Mouse (Mus musculus): ENCODE data around the gene Ly6g6c.

The Ly6g6c gene

DNA sequence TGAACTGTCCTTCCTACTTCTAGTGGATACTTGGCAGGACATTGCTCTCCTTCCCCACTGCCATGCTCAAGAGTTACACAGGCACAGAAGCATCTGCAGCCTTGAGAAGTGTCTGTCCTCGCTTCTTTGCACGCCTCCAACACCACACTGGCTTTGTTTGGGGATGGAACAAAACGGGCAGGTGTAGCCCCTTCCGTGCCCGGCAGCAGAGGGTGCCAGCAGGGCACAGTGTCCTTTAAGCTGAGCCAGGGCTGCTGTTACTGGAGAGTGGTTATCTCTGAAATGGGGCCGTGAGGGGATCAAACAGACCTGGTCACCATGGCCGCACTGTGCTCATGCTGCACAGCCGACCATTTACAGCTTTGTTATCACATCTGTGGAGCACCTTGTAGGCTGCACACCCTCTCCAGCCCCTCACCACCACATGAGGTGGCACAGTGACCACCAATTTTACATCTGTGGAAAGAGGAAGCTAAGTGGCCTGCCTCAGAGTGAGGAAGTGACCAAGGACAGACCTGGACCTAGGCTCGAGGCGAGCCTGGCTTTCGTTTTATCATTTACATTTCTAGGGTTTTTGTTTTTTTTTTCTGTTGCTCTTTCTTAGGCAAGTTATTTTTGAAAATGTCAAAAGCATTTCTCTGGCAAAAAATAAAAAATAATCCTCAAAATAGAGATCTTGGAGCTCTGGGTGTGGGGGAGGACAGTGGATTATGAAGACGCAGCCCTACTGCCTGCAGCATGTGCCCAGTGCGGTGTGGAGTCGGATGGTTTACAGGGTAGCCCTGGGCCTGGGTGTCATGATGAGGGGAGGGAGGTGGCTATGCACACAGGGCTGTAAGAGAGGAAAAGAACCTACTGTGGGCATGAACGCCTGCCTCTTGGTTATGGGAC is 29.5 kb downstream of the Ly6g6c start:
- in situ Hi-C loops (cut with MboI; ENCODE audit: low pct_unique_long_range_greater_than_20kb in 1 of 2, low sequenced_read_pairs in 2 of 2, unreplicated experiment in 1 of 2): no loop called here

DNA sequence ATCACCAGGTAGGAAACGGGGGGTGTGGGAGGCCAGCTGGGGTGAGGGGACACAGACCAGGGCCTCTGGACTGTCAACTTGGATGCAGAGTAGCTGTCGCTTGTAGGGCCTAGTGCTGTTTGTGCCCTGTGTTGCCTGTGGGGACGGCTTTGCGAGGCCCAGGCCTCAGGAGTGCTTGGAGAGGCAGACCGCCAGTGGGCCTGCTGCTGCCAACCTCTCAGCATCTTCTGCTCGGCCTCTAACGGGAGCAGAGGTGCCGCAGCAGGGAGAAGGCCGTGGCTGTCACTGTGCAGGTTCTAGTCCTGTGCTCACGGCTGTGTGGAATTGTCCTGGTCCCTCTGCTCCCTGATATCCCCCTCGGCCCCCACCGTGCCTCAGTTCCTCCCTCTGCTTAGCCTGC is 31.4 kb downstream of the Ly6g6c start:
- in situ Hi-C loops (cut with MboI; ENCODE audit: low pct_unique_long_range_greater_than_20kb in 1 of 2, low sequenced_read_pairs in 2 of 2, unreplicated experiment in 1 of 2): no loop called here

DNA sequence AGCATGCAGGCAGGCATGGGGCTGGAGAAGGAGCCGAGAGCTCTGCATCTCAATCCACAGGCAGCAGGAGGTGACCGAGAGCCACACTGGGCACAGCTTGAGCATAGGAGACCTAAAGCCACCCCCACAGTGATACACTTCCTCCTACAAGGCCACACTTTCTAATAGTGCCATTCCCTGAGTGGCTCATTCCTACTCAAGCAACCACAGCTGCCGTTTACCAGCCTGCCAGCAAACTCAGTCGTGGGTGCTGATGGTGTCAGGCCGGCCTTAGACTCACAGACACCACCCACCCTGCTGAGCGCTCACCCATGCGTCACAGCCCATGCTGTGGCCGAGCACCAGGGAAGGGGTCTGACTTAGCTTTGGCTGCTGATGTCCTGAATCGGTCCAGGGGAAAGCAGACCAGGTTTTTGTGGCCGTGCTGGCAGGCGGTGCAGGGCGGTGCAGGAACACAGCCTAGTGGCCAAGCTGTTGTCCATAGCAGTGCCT is 32.0 kb downstream of the Ly6g6c start:
- in situ Hi-C loops (cut with MboI; ENCODE audit: low pct_unique_long_range_greater_than_20kb in 1 of 2, low sequenced_read_pairs in 2 of 2, unreplicated experiment in 1 of 2): no loop called here

DNA sequence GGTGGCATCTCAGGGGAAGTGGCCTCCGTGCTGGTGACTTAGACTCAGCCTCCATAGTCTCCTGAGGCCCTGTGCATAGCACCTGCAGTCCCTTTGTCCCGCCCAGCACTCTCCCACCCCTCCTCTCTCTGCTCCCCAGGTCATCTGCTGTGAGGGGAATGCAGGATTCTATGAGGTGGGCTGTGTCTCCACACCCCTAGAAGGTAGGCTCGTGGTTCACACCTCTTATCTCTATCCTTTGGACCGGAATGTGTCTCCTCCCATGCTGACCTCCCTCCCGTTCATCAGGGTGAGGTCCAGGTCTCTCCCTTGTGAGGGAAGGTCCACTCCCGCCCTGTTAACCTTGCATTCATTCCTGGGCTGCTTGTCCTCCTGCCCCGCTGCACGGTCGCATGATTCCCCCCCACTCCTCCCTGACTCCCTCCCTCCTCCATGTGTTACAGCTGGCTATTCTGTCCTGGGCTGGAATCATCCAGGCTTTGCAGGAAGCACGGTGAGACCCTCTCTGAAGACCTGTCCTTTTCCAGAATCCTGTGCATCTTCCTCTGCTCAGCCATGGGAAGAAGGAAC is 35.1 kb downstream of the Ly6g6c start:
- in situ Hi-C loops (cut with MboI; ENCODE audit: low pct_unique_long_range_greater_than_20kb in 1 of 2, low sequenced_read_pairs in 2 of 2, unreplicated experiment in 1 of 2): no loop called here

DNA sequence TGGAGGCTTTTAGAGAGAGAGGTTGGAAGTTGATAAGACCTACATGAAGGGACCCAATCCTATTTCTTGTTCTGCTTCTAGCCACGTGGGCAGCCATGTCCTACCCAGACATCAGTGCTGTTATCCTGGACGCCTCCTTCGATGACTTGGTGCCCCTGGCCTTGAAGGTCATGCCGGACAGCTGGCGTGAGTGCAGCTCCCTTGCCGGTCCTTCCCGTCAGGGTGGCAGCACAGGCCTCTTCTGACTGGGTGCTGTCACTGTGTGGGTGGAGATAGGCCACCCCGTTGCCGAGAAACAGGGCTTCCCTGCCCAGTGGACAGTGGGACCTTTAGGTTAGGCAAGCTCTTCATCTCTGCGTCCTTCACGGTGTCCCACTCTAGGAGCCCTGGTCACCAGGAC is 36.0 kb downstream of the Ly6g6c start:
- in situ Hi-C loops (cut with MboI; ENCODE audit: low pct_unique_long_range_greater_than_20kb in 1 of 2, low sequenced_read_pairs in 2 of 2, unreplicated experiment in 1 of 2): no loop called here

DNA sequence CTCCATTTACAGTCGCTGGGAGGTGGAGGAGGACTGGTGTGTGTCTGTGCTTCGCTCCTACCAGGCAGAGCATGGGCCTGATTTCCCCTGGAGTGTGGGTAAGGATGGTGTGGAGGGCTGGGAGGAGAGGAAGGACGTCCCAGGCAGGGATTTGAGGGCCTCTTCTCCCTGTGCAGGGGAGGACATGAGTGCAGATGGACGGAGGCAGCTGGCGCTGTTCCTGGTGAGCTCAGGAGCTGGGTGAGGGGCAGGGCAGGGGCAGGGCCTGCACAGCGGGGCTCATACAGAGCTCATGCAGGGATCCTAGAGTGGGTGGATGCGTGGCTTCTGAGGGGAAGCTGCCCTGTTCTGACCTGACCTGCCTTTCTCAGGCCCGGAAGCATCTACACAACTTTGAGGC is 37.1 kb downstream of the Ly6g6c start:
- in situ Hi-C loops (cut with MboI; ENCODE audit: low pct_unique_long_range_greater_than_20kb in 1 of 2, low sequenced_read_pairs in 2 of 2, unreplicated experiment in 1 of 2): no loop called here

DNA sequence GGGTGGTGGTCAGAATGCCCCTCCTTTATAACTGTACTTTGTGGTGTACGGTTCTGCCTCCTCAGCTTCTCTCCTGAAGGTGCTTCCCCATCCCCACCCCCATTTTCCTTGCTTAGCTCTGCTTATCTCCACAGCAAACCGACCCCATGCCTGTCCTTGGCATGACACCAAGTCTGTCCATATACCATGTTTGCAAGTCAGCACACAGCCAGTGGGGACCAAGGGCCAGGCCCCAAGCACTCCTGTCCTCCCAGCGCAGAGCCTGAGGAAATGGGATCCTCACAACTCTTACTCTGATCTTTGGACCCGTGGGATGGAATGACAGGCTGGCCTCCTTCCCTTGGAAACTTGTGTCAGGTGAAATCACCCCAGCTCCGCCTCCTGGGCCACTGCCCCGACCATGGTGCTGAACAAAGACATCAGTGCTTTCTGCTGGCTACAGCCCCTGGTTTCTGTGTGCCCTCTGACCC is 38.1 kb downstream of the Ly6g6c start:
- in situ Hi-C loops (cut with MboI; ENCODE audit: low pct_unique_long_range_greater_than_20kb in 1 of 2, low sequenced_read_pairs in 2 of 2, unreplicated experiment in 1 of 2): no loop called here

DNA sequence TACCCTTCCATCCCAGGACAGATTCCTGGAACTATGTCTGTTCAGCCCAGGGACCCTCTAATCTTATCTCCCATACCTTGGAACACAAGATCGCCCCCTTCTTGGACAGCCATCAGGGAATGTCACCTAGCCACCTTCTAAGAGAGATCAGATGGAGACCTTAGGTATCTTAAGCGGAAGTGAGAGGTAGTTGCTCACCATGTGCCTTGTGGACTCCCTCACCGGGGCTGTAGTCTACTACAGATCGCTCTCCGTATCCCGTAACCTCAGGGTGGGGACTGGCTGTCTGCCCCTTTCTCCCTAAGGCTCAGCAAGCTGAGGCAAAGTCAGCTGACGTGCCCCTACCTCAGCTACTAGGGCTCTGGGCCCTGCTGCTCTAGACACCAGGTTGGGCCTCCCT is 38.9 kb downstream of the Ly6g6c start:
- in situ Hi-C loops (cut with MboI; ENCODE audit: low pct_unique_long_range_greater_than_20kb in 1 of 2, low sequenced_read_pairs in 2 of 2, unreplicated experiment in 1 of 2): no loop called here

DNA sequence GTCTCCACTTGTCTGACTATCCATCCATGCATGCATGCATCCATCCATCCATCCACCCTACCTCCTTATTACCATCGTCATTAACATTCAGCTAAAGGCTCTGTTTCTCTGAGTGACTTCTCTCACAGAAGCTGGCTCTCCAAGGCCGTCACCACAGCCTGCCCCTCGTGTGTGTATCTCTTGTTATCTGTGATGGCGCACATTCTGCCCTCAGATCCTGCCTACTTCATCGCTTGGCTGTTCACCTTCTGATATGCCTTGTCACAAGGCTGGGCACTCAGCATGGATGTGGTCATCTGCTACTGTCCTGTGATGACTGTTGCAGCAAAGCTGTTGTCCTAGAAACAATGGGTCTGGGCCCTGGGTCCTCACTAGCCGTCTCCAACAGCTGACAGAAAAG is 39.6 kb downstream of the Ly6g6c start:
- in situ Hi-C loops (cut with MboI; ENCODE audit: low pct_unique_long_range_greater_than_20kb in 1 of 2, low sequenced_read_pairs in 2 of 2, unreplicated experiment in 1 of 2): no loop called here

DNA sequence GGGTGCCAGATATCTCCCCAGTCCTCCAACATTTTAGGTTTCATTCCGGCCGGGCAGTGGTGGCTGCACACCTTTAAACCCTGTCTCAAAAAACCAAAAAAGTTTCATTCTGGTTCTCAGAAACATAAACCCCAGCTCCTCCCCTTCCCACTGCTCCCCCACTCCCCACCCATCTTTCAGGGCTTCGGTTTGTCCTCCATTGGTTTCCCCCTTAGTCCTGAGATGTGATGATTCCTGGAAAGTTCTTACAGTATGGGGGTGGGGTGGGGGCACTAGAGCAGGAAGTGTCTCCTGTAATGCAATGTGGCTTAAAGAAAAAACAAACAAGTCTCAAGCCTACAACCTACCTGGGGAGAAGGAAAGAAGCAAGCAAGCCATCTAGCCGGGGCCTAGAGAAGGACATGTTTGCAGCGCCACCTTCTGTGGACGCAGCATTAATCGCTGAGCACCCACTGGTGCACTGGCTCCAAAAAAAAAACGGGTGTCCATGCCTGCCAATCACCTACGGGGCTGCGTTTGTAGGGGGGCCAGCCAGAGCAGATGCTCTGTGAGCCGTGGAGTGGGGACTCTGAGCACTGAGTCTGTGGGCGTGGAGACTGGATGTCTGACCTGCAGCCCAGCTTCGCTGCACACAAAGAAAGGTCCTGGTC is 40.7 kb downstream of the Ly6g6c start:
- in situ Hi-C loops (cut with MboI; ENCODE audit: low pct_unique_long_range_greater_than_20kb in 1 of 2, low sequenced_read_pairs in 2 of 2, unreplicated experiment in 1 of 2): no loop called here

DNA sequence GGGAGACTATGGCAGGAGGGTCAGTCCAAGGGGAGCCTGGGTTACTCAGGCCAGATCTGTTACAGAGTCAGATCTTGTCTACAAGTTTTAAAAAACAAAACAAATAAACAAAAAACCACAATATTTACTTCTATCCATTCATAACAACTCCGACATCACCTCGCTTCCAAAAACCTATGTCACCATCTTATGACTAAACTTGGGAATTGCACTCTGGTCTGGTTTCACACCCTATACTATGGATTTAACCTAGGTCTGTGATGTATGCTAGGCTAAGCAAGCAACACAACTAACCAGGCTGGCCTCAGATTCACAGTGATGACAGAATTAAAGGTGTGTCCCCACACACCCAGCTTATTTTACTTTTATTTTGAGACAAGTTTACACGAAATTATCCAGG is 41.3 kb downstream of the Ly6g6c start:
- in situ Hi-C loops (cut with MboI; ENCODE audit: low pct_unique_long_range_greater_than_20kb in 1 of 2, low sequenced_read_pairs in 2 of 2, unreplicated experiment in 1 of 2): no loop called here

DNA sequence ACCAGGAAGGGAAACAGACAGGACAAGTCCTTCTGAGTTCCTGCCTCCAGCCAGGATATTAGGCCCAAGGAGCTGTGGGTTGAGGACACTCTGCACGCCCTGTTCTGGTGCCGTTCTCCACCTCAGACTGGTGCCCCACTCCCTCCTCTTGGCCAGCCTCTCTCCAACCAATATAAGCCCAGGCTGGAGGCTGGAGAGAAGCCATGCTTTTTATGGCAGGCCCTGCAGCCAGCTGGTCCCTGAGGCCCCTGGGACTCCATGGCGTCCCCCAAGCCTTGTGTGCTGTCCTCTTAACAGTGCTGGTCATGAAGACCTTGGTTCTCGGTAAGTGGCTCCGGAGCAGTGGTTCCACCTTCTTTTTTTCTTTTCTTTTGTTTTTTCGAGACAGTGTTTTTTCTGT is 42.9 kb downstream of the Ly6g6c start, which contains the start of gene Ly6g5c:
Gene Ly6g5c, plus strand, starts transcription at position 183 of the 400 bp plus-strand sequence.
- in situ Hi-C loops (cut with MboI; ENCODE audit: low pct_unique_long_range_greater_than_20kb in 1 of 2, low sequenced_read_pairs in 2 of 2, unreplicated experiment in 1 of 2): no loop called here

DNA sequence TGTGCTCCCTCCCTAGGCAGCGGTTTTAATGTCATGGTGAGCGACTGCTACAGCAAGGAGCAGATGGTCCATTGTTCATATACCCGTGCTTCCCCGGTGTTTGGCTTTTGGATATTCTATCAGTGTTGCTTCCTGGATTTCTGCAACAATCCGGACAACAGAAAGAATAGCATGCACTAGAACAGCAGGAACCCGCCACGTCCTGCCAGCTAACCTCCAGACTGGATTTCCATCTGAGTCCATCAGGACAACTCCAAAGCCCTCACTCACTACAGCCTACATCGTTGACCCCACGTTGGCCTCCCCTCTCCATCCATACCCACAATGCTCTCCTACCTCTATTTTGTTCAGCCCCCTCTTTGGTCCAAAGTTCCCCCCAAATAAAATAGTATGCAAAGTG is 46.6 kb downstream of the Ly6g6c start:
- in situ Hi-C loops (cut with MboI; ENCODE audit: low pct_unique_long_range_greater_than_20kb in 1 of 2, low sequenced_read_pairs in 2 of 2, unreplicated experiment in 1 of 2): loop anchor here (5.0 to 10.0 kb wide), 2 partner anchors 89 to 107 kb away; partner anchors contain the start of gene Vars (in 1 of the 2)

DNA sequence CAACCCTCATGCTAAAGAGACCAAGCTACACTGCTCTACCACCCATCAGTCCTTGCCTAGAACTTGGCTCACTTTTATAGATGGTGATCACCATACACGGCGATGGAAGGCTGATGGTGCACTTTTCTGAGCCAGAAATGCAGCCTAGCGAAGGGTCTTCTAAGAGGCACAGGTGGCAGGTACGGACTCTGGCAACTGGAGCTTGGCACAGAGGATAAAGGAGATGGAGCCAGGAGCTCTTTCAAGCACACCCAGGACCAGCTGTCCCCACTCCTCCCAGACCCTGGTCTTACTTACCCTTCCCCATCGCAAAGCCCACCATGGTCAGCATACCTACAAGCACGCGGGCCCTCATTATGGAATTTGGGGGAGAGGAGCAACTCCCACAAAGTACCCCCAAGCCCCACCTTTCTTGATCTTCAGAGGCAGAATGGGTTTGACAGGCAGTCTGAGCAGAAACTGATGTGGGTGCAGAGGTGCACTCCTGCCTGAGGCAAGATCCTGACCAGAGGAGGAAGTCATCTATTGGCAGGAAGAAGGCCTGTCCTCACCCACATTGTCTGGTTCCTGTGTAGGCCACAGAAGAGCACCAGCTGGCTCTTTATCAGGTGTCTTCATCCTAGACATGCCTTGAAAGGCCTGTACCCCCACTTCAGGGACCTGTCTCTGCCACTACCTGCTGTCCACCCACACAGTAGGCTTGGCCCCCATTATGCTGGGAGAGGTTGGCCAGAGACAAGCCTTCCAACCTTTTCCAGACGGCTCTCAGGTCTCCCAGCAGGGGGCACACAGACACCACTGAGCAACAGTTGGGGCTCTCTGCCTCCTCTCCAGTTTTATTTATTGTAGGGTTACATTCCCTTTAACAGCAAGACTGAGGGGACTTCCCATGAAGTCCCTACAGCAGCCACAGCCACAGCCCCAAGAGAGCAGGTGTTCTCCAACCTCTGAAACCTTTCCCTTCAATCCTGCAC is 50.1 kb downstream of the Ly6g6c start, which contains the start of gene Ly6g5b:
Gene Ly6g5b, minus strand, starts transcription at position 383 of the 974 bp plus-strand sequence.
- in situ Hi-C loops (cut with MboI; ENCODE audit: low pct_unique_long_range_greater_than_20kb in 1 of 2, low sequenced_read_pairs in 2 of 2, unreplicated experiment in 1 of 2): loop anchor here in 1 of 2 experiments (10.0 kb wide), 1 partner anchor 111 kb away; the partner anchor contains the start of gene Vars
